Mouse (Mus musculus) embryonic facial prominence, embryonic 13.5 days (tissue): Measurements from ENCODE around the gene Btaf1. TPM values are rescaled to one million over a fixed set of nuclear protein-coding genes. Genes with fewer than 3 reads are reported as not detected.

Experiments used
- polyA plus RNA-seq: library from polyadenylated mRNA; unstranded; fragments of >200 nt; fragmentation: Nextera tagmentation; extraction: Ambion mirVana; gene quantifications from 2 replicates; pipeline ENCODE4 v1.2.1, GENCODE M21; 2015

Btaf1 gene
- polyA plus RNA-seq, 1 experiment from 2014 or later, result 10.6 TPM

Other genes starting within 250 kb of the Btaf1 start
- 9.3 and 9.9 TPM in 2 replicates for gene Ppp1r3c, start 189.4 kb upstream of the Btaf1 start, polyA plus RNA-seq
- gene Tnks2, start 91.8 kb upstream of the Btaf1 start, polyA plus RNA-seq, result 46.3 and 52.7 TPM in 2 replicates
- gene Fgfbp3, start 6.5 kb upstream of the Btaf1 start, polyA plus RNA-seq, result 6.7 and 9.8 TPM in 2 replicates